Mouse (Mus musculus) layer of hippocampus, postnatal 36 days (tissue): ENCODE measurements around the gene Rtcb. TPM values are rescaled to one million over a fixed set of nuclear protein-coding genes. Genes with fewer than 3 reads are reported as not detected.

Source experiments
- DNase-seq, 2 experiments: peaks; one replicate each; pipeline ENCODE4 v3.0.0; 2022
- total RNA-seq, 2 experiments: library from RNA; stranded (reverse); gene quantifications; 2 replicates each; pipeline ENCODE4 v1.2.3; 2021

The Rtcb gene
- total RNA-seq, 2 experiments from 2014 or later, result 102 to 107 TPM

- DNase-seq, result no peak
Measured at GRCm38 (mm10) chr10:85936280-85936965, 21.2 kb downstream of the Rtcb start.

DNA sequence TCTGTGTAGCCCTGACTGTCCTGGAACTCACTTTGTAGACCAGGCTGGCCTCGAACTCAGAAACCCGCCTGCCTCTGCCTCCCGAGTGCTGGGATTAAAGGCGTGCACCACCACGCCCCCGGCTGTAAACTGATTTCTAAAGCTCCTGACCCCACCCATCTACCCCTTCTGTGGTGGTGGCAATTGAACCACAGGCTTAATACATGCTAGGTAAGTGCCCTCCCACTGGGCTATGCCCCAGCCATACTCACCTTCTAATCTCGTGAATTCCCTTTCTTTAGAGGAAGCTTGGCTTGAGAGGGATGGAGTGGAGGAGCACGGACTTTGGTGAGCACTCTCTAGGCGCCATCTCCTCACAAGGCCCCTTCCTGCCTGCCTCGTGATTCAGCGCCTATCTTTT, 27.7 kb downstream of the Rtcb start:
- DNase-seq, result no peak

- no peak for DNase-seq
Measured at GRCm38 (mm10) chr10:85929208-85929591, 28.4 kb downstream of the Rtcb start.

DNA sequence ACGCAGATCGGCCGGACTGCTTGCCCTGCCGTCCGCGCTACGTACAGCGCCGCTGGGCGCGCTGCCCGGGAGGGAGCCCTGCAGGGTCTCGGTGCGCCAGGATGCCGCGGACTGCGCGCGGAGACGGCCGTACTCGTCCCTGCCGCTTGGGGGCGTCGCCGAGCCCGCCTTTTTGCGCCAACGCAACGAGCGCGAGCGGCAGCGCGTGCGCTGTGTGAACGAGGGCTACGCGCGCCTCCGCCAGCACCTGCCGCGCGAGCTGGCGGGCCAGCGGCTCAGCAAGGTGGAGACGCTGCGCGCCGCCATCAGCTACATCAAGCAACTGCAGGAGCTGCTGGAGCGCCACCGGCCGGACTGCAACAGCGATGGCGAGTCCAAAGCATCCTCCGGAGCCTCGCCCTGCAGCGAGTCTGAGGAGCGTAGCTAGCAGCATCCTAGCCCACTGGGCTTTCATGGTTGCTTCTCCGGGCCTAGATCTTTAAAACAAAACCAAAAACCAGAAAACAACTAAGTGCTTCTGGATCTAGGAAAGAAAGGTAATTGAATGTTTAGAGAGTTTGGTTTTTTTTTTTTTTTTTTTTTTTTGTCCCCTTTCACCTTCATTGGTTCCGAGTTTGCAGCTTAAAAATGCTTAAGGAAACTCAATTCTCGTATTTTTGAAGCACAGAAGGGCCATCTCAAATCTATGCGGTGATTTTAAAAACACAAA, 29.0 kb downstream of the Rtcb start:
- DNase-seq, result peak; percentile 76 to 78

DNA sequence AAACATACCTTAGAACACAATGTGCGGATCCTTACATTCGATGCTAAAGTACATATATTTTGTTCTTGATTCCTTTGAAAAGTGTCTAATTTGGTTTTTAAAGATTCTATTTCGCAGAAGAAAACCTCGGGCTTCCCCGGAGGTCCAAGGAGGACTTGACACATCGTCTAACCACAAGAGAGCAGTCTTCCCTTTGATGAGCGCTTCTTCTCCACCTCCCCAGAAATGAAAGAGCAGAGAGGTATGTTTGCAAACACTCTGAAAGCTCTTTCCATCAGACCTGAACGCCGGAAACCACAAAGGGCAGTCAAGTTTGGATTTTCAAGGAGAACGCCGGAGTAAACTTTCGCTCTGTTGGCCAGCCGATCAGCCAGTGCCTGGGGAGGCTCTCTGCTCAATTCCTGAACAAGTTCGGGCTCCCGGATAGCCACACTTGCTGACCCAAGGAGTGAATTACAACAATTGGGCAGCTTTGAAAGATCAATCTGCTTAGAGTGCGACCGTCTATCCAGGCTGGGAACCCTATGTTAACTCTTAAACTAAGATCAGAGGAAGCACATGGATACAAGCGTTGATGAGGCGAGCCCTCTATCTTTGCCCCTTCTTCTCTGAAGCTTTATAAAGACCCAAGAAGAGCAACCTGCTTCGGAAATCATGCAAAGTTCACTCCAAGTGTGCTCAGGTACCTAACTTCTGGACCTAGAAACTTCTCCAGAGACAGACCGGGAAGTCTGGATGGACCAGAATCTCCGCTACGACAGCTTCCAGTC, 29.8 kb downstream of the Rtcb start, which contains the start of gene Ascl4:
Gene Ascl4, plus strand, starts transcription at position 6 of the 770 bp plus-strand sequence.
- peak in 1 of 2 experiments; percentile 17 for DNase-seq

GRCm38 (mm10) chr10:85916498-85917309, 40.9 kb downstream of the Rtcb start, which contains the start of gene Prdm4:
Gene Prdm4, minus strand, starts transcription at chr10:85917142.
- peak; percentile 96 to 97 for DNase-seq

Other genes with a start within 250 kb of the Rtcb start
- gene Pwp1, start 128.3 kb downstream of the Rtcb start, total RNA-seq, result 10 to 100 TPM; 19.3 to 19.7 TPM
- 10 to 100 TPM; 24.0 to 25.4 TPM for gene Prdm4, start 40.7 kb downstream of the Rtcb start, total RNA-seq
- under 1 TPM; 0.22 to 0.58 TPM for gene Ascl4, start 30.1 kb downstream of the Rtcb start, total RNA-seq
- under 1 TPM in 1 of 2 experiments, not detected in 1; 0.12 TPM for gene Bpifc, start 54.1 kb upstream of the Rtcb start, total RNA-seq
- 10 to 100 TPM; 22.2 to 24.8 TPM for gene Fbxo7, start 64.1 kb upstream of the Rtcb start, total RNA-seq